Mouse (Mus musculus) kidney, adult 9 months (tissue): ENCODE data around the gene Zfand2a.

Experiments used
- DNase-seq: peaks from one replicate; pipeline ENCODE4 v3.0.0; 2022

The Zfand2a gene

DNA sequence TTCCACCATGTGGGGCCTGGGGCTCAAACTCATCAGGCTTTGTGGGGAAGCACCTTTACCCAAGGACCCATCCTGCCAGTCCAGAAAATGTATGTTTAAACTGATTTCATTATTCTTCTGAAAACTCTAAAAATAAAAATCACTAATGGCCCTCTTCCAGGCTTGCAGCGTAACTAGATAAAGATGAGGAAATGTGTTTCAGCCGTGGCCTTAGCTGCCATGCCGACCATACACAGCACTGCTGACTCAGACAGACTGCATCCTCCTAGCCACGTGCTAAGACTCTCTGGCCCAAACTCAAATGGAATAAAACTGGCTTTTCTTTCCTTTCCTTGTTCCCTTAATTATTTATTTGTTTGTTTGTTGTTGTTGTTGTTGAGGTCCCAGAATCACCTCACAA lies 19.5 kb downstream of the Zfand2a start:
- DNase-seq: no peak

DNA sequence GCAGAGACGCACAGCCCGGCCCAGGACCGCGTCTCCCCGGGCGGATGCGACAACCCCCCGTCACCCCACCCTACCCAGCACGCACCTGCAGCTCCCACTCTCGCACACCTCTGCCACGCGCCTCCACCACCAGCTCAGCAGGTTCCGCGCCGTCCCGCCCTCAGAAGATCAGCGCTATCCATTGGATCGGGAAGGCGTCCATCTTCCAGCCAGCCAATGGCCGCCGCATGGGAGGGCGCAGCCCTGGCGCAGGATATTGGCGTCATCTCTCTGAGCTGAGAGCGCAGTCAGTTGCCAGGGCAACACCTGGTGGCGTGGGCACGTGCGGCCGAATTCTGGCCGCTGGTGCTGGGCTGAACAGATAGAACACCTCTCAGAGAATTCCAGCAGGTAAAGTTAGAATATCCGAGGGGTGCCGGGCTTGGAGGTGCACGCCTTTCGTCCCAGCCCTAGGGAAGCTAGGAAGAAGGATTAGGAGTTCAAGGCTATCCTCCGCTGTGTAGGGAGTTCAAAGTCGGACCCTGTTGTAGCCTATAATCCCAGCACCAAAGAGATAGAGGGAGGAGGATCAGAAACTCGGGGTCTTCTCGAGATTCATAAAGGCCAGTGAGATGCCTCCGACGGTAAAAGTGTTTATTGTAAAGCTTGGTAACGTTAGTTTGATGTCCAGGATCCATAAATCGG lies 23.8 kb downstream of the Zfand2a start, which contains the start of gene 3110082I17Rik:
3110082I17Rik (minus strand) TSS at position 144 of the 684 bp plus-strand sequence.
- DNase-seq: peak; percentile 98

DNA sequence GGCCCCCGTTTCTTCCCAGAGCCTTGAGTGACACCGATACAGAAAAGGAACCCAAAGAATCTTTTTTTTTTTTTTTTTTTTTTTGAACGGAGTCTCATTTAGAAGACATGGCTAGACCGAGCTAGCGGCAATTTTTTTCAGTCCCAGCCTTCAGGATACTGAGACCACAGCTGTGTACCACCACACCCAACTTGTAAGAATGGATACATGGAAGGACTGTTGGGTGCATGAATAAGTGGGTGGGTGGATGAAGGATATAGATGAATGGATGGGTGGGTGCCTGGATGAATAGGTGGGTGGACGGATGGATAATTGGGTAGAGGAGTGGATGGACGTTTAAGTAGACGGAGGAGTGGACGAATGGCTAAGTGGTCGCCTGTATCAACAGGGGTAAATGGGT lies 24.4 kb downstream of the Zfand2a start:
- no peak for DNase-seq

DNA sequence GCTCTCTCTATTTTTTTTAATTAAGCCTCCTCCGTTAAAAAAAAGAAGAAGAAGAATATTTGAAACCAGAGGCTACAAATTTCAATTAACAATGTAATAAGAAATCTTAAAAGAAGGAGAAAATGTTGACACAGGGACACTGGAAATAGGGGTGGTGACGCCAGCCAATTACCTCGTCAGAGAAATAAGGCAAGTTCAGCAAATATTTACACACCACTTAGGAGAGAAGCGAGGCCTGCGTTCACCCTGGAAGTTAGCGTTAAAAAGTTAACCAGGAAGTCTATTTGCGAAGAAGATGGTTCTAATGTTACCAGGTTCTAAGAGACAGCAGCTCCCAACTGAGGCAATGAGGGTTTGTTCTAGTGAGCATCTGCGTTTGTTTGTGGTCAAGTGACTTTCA lies 27.1 kb downstream of the Zfand2a start:
- DNase-seq: no peak

DNA sequence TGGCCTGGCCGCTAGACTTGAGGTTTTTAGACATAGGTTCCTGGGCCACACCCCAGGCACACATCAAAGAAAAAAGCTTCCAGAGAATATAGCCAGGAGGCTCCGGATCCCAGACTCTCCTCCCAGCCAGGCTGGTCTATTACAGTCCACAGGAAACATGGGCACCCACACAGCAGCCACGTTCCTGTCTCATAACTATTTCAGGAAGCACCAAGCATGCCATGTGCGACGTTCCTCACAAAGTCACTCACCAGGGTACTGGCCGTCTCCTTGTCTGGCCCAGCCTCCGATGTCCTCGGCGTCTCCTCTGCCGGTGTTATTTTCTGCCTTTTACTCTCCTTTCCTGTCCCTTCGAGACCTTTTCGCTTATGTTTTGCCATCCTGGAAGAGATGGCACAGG lies 29.2 kb downstream of the Zfand2a start:
- DNase-seq: no peak

DNA sequence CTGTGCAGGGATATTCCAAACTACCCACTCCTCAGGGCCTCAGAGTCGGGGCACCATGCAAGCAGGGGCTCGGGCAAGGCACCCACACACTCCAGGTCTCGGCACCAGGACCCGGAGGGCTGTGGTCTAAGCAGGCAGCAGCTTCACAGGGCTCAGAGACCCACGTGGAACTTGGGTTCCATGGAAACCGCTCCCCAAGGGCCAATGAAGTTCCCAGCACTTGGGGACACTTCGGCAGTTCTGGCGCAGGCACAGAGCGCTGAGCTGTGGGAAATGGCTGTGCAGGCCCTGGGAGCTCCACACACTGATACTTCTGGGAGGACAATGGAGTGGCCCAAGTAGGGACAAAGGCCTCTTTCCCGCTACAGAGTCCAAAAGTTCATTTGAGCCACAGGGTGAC lies 31.3 kb downstream of the Zfand2a start:
- peak; percentile 24 for DNase-seq

DNA sequence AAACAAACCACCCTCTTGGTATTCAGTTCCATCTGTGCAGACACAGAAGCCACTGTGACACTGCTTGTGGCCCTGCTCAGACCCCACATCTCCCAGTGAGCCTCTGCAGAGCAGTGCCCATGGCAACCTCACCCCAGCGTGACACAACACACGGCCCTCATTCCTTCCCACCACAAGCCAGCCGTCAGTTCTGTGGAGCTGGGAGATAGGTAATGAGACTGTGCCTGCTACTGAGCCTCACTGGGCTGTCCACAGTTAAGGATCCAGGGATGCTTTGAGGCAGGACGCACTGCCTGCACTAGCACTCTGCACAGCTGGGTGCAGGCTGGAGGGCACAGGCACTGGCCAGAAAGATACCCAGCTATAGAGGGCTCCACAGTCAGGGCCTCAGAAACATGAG lies 34.4 kb downstream of the Zfand2a start:
- DNase-seq: no peak

DNA sequence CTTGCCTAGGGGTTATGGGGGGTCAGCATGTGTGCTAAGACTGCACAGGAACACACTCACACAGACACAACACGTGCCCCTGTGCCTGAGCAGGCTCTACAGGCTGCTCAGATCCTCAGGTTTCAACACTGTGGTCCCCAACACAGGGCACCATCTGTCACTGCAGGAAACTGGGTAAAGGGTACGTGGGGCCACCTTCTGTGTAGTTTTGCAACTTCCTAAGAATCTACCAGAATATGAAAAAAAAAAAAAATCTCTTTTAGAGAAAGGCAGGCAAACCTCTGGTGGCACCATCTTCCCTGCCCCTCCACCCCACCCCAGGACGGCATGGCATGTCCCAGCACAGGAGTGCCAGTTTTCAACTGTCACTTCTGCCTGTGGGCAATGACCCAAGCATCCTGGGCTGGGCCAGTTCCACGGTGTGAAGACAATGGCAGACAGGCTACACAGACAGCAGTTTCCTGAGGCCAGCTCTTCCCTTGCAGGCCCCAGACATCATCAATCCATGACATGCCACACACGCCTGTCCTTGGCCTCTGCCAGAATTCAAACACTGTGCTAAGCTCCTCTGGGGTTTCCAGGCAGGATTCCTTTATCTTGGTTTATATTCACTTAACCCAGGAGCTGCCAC lies 35.1 kb downstream of the Zfand2a start:
- DNase-seq: peak; percentile 24

DNA sequence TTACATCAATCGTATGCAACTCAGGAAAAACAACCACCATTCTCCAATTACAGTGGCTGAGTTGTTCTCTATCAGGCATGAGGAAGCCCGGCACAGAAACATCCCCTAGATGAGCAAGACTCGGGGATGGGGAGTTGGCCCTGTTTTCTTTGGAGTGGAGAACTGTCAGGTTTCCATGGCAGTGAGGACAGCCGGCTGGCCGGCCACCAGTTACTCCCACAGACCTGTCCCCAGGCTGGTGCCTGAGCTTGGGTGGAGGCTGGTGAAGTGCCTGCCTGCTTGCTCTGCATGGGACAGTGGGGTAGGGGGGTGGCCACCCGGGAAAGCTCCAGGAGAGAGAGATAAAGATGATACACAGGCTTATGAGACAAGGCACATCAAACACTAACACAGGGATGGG lies 36.3 kb downstream of the Zfand2a start:
- DNase-seq: no peak

DNA sequence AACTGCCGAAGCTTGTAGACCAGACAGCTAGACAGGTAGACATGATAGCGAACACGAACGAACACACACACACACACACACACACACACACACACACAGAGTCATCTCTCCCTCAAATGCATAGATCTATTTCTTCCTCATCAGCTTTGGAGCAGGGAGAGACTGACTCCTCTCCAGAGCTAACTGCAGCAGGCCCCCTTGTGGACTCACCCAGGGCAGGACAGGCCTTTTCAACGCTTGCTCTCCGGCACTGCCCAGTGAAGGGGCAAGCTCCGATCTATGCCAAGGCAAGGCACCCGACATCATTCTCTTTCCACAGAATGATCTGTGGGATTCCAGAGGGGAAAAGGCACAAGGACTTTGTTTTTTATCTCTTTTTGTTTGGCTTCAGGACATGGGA lies 39.1 kb downstream of the Zfand2a start:
- no peak for DNase-seq

DNA sequence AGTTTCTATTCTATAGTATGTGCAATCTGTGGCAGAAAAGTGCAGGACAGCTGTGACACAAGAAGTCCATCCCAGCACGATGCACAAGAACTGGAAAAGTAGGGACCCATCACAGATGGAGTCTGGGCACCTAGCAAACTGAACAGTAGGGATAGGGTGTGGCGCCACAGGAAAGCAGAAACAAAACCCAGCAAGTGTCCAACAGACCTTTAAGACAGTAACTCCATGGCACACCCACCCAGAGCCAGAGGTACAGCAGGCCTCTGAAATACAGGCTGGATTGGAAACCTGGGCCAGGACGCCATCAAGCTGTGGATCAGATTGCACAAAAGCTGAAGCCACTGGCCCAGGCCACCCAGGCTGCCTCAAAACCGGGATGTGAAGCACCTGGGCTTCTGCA lies 41.4 kb downstream of the Zfand2a start:
- no peak for DNase-seq

DNA sequence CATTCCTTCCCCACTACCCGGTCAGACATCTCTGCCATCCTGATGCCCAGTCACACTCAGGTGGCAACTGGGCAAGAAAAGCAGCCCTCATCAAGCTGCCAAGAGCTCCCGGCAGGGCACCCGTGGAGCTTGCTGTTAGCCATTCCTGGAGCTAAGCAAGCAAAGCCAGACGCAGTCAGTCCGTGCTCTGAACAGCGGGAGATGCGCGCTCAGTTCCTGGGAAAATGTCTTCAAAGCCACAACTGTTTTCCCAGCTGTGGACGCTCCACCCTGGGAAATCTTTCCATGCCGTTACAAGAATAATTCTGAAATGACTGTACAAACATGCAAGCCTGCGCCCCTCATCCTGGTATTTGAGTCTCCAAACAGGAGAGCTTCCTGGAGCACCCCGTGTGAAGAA lies 41.9 kb downstream of the Zfand2a start:
- no peak for DNase-seq

DNA sequence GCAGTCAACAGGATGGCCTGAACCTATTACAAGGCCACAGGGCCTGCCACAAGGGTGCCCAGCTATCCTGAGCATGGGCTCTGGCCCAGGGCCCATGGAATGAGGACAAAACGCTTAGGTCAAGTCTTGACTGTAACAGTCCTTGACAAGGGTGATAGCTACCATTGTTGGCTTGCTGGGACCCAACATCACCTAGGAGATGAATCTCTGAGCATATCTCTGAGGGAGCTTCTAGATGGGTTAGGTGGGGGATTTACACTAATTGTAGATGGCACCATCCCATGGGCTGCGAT lies 42.7 kb downstream of the Zfand2a start:
- DNase-seq: no peak

DNA sequence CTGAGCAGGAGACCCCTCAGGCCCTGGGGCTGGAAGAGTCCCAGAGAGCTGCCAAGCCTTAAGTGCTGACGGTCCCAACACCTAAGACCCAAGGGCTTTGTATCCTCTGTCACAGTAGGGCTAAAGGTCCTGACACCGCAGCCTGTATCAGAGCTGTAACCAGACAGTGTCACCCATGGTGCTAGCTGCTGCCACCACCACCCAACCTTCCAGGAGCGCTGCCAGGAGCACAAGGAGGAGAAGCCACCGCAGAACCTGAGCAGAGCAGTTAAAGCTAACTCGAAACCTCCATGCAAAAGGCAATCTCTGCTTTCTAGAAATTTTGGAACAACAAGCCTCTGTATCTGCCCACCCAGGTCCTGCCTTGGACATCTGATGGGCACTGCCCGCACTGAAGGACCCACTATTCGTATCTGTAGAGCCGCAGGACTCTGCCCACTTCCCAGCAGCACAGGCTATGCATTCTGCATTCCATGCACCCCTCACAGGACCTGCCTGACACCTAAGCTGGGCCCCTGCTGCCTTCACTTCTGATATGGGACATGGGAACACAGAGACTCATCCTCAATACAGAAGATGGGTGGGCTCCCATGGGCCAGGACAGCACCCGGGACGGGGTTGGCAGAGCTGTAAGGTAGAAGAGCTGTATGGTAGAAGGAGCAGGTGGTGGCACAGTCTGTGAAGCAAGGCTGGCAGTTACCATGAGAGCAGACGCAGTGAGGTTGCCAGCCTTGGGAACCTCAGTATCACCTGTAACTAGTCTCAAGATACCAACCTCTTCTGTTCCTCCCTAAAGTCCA lies 43.2 kb downstream of the Zfand2a start:
- DNase-seq: no peak

DNA sequence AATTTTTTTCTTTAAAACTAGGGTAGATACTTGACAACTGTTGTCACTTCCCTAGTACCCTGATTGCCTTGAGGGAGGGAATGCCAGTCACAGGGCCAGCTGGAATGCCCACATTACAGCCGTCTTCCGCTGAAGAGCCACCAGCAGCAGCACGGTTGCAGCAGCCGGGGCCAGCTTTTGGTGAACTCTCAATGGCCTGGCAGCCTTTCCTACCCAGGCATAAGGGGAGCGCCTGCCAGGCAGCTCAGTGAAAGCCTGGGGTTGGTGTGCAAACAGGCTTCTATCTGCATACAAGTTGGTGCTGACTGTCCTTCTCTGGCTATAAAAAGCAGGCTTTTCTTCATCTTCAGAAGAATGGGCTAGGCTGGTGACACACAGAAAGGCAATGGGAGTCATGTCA lies 43.9 kb downstream of the Zfand2a start:
- DNase-seq: no peak

DNA sequence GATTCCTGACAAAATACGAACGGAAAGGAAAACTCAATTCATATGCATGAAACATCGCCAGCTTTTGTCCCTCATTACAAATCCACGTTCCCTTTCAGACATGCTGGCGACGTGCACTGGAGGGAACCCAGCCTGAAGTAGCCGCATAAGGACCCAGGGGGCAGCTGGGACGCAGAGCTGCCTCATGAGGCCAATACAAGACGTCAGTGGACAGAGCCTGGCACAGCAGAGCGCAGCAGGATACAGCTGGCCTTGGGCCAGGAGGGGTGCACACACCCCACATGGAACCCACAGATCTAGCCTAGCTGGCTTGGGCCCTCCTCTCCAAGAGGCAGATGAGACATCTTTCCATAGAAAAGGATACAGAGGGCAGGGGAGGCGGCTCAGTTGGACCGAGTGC lies 45.9 kb downstream of the Zfand2a start:
- no peak for DNase-seq

DNA sequence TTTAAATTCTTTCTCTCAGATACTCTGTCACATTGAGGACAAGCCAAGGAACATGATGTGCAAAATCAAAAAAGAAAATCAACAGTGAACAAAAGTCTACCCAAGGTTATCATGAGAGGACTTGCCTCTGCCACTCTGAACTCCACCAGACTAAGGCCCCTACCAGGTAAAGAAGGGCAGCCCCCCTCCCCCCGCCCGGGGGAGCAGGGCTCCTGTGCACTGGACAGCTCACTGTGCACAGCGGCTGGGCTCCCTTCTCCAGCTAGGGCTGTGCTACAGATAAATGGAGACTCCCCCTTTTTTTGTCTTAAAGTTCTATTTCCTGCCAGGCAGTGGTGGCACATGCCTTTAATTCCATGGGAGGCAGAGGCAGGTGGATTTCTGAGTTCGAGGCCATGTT lies 46.6 kb downstream of the Zfand2a start:
- DNase-seq: no peak

DNA sequence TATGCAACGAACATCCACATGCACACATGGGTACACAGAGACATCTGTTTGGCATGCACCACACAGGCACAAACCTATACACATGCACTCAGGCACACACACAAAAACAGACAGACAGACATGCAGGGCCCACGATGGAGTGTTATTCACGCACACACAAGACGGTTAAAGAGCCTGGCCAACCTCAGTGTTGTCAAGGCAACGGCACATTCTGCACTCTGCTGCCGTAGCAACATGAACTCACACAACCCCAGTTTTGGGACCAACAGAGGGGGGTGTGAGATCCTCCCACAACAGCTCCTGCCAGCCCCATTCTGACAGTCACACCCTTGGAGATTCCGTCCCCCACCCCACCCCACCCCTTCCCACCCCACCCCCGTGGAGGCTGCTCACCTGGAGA lies 49.4 kb downstream of the Zfand2a start:
- no peak for DNase-seq

DNA sequence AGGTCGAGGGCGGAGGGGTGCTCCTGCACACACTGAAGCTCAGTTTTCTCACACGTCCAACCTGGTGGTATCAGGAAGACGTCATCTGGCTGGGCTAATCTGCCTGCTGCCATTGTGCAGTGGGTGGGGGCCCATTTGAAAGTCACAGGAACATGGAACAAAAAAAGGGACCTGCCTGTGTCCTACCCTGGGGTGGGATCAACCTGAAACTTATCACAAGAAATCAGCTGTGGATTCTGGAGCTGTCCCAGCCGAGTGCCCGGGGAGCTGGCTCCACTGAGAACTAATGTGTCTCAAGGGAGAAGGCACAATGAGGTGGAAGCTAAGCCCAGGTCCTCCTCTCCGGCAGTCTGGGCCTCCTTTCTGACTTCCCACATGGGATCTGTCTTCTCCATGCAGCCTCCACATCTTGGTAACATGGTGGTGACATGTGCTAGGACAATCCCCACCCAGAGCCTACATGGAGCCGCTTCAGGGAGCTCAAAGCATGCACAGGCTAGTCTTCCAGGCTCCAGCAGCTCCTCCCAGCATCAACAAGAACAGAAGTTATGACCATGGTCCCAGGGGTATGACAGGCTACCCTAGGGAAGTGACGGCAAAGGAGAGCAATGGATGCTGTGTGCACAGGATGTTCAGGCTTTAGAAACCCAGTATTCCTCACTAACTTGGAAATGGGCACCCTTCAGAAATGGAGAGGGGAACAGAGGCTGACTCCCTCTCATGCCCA lies 50.3 kb downstream of the Zfand2a start:
- no peak for DNase-seq

DNA sequence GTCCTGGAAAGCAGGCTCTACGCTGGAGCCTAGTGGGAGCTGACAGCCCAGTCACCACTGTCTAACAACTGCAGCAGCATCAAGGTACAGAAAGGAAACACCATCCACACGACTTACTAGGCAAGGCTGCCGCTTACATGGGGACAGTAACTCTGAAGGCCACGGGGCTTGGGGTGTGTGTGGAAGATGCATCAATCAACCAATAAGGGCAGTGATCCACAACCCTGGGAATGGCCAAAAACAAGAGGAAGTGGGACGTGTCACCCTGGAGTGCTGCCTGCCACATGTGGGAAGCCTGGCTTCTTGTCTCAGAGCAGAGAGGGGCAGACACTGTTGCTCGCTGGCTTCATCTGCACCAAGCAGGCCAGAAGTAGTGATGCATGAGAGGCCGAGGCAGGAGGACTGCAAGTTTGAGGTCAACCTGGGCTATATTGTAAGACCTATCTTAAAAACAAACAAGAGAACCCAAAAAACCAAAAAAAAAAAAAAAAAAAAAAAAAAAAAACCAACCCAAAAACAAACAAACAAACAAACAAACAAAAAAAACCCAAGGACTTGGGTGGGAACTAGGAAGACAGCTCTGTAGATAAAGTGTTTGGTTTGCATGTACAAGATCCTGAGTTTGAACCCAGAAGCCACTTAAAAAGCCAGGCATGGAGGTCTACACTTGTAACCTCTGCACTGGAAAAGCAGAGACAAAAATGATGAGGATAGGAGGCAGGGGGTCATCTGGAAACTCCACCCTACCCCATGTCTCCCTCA lies 51.4 kb downstream of the Zfand2a start:
- DNase-seq: no peak

DNA sequence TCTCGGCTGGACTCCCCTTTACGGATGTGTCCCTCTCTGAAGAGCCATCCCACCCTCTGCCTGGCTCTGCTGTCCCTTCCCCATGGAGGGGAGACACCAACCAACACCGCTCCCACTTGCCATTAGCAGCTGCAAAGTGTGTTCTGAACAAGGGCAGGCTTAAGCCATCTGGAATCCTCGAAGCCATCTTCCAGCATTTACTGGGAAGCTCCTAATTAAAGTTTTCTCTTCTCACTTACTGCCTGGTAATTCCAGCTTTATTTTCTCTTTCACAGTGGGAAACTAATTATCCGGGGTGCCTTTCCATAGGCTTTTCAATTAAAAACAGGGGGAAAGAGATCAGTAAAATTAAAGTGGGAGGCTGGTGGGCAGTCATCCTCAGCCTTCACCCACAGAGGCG lies 52.0 kb downstream of the Zfand2a start:
- no peak for DNase-seq

DNA sequence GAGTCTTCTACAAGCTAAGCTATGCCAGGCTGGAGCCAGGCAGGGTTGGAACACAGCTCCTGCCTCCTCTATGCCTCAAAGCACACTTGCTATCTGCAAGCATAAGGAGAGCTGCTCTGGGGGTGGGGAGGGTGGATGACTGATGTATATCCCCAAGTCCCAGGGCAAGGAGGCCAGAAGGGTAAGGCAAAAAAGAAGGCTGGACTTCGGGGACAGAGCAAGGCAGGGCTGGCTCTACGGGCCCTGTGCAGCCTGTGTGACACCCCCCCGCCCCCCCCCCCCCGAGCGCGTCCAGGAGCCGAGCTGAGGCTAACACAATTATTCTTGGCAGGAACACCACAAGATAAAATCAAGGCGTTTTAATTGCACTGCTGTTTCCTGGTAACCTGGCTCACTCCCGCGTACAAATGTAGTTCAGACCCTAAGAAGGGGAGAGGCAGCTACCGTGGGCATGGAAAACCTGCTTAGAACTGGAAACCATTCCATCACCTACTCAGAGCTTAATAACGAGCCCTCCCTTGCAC lies 54.5 kb downstream of the Zfand2a start:
- peak; percentile 62 for DNase-seq

DNA sequence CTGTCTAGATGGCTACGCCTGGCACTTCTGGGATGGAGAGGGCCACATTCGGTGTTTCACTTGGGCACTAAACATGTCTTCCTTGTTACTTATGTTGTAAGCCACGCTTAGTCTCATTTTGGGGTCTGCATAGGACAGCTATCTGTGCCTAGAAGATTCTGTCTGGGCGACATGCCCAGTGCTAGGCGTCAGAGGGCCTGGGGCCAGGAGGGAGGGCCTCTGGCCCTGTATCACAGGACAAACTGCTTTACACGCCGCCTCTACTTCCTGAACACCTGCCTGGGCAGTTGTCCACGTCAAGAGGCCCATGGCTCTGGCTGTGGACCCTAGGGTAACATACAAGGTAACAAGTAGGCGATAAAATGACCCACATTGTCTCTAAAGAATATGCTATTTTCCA lies 56.4 kb downstream of the Zfand2a start:
- DNase-seq: no peak
